Mouse (Mus musculus) embryonic fibroblast, embryonic 13.5 days (primary cell): ENCODE data around the gene Actr6.

Experiments used
- CTCF ChIP-seq: IDR thresholded peaks from 2 replicates; pipeline ENCODE4 v1.5.1; 2011; ENCODE audit warnings: mild to moderate bottlenecking, control low read depth, low read length, moderate library complexity, borderline replicate concordance; ENCODE audit not compliant: insufficient read depth
- POLR2A ChIP-seq: IDR thresholded peaks from 2 replicates; pipeline ENCODE4 v1.6.1; 2011; ENCODE audit warnings: low read depth, mild to moderate bottlenecking, control low read depth, low read length, moderate library complexity

- TF ChIP-seq CTCF (no peak), POLR2A (no peak)
Measured at GRCm38 (mm10) chr10:89730386-89730785, 1.7 kb downstream of the Actr6 start.
